Mouse (Mus musculus) pancreas, adult 10 weeks (tissue): Measurements from ENCODE around the gene Tpte. TPM values are rescaled to one million over a fixed set of nuclear protein-coding genes. Genes with fewer than 3 reads are reported as not detected.

Experiments
- polyA plus RNA-seq: library from polyadenylated mRNA; stranded (reverse); fragments of 350-450 nt; fragmentation: Illumina TruSeq; extraction: RNeasy Lipid Tissue Mini Kit (QIAGEN cat#74804); gene quantifications from one replicate; pipeline ENCODE4 v1.2.3, GENCODE M21; 2015; ENCODE audit warnings: low read depth, low replicate concordance; ENCODE audit not compliant: insufficient read depth

The Tpte gene
- not detected for polyA plus RNA-seq

DNA sequence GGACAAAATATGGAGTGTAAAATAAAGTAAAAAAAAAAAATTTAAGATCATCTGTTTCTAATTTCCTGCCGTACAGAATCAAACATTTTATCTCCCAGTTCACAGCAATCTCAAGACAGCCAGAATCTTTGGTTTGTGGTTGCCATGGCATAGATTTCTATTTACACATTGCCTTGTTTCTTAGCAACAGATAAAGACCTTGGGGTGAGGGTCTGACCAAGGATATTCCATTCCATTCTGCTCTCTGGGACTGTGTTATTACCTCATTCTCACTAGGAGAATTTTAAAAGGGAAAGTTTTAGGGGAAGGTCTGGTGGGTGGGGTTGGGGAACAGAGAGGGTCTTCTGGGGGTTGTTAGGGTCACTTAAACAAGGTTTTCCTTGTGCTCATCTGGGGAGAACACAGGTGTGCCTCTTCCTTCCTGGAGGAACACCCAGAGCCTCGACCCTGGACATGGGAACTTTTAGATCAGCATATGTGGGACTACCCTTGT, at the start of gene Tpte:
Tpte (plus strand) TSS at position 443 of the 493 bp plus-strand sequence.

GRCm38 (mm10) chr8:22398142-22398951, 115.1 kb downstream of the Tpte start, which contains the start of gene Slc25a15:
Slc25a15 (minus strand) TSS chr8:22398597.

DNA sequence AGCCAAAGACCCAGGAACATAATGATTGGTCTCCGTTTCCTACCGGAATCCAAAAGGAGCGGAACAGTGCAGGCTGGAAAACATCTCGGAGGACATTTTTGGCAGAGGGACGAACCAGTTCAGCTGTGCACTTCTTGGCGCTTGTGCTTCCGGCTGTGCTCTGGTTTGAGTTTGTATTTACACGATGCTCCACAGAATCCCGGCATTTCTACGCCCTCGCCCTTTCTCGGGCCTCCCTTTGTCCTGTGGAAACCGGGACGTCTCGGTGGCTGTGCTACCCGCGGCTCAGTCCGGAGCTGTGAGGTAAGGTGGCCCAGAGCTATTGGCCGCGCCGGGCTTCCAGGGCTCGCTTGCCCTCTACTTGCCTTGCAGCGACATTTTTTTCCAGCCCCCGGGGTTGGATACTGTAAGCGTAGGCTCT, 128.1 kb downstream of the Tpte start, which contains the start of gene Mrps31:
Mrps31 (plus strand) TSS at position 80 of the 421 bp plus-strand sequence.

Other genes with a start within 250 kb of the Tpte start
- 0.17 TPM for gene Atp7b, start 223.1 kb upstream of the Tpte start, polyA plus RNA-seq
- 2.9 TPM for gene Alg11, start 222.7 kb upstream of the Tpte start, polyA plus RNA-seq
- not detected for gene Nek5, start 158.4 kb upstream of the Tpte start, polyA plus RNA-seq
- gene Nek3, start 117.0 kb upstream of the Tpte start, polyA plus RNA-seq, result 2.4 TPM
- gene Ckap2, start 97.6 kb upstream of the Tpte start, polyA plus RNA-seq, result not detected
- 10.0 TPM for gene Vps36, start 90.6 kb upstream of the Tpte start, polyA plus RNA-seq
- gene Thsd1, start 56.1 kb upstream of the Tpte start, polyA plus RNA-seq, result 2.5 TPM
- gene Slc25a15, start 115.2 kb downstream of the Tpte start, polyA plus RNA-seq, result 3.0 TPM
- gene Mrps31, start 127.9 kb downstream of the Tpte start, polyA plus RNA-seq, result 3.2 TPM